In genomic region chr7:70368751-70369060, GRCm38 (mm10) we compare ENCODE assay signal across 10 mouse cellular contexts. TPM values are rescaled to one million over a fixed set of nuclear protein-coding genes. Genes with fewer than 3 reads are reported as not detected.
A peak's percentile ranks its signal among the peaks of the same experiment; 100 is the strongest.
DNase-seq lines count a peak whose midpoint lies in the region; ATAC-seq and TF ChIP-seq lines count a peak whose summit lies in the region.
"Had no signal": no experiment of that assay in that cellular context is flagged by ENCODE, and none has a peak within 500 bp of the region (broad histone marks: within the 10 kb centered on the region; RNA-seq: fewer than 3 reads in every experiment).

No protein-coding gene starts in this region.

- TF ChIP-seq POLR2A in liver, adult 2 months (IDR thresholded peaks at IDR 0.05; ENCODE audit: extremely low read depth, insufficient read depth, low read length): no peak

- H3K27ac ChIP-seq in liver, adult 2 months (replicated peaks; ENCODE audit: insufficient read depth, low read depth, low read length): peak overlapping the region; percentile 68
- peak overlapping the region; percentile 79 for H3K27ac ChIP-seq in forebrain, embryonic 15.5 days (replicated peaks)
- H3K27ac ChIP-seq in limb, embryonic 11.5 days (replicated peaks; ENCODE audit: low read depth, low read length): no peak overlapping the region

- peak overlapping the region; percentile 44 for H3K4me2 ChIP-seq in forebrain, embryonic 15.5 days (replicated peaks)
- H3K4me2 ChIP-seq in limb, embryonic 11.5 days (ENCODE audit: low read depth, severe bottlenecking): peak overlapping the region; percentile 60

- no peak for ATAC-seq in forebrain, embryonic 15.5 days (replicated peaks)
- ATAC-seq in limb, embryonic 11.5 days (ENCODE audit: insufficient number of reproducible peaks, low FRiP score, low TSS enrichment, low read depth): no peak; the same call in 1 of the 2 replicates

- DNase-seq in liver, adult 2 months (ENCODE audit: extremely low read depth, low read depth, low spot score): no peak
- DNase-seq in liver: no peak
- peak; percentile 52 for DNase-seq in limb, embryonic 11.5 days (ENCODE audit: low spot score)
- DNase-seq in retina, embryonic 14.5 days (ENCODE audit: low spot score): peak; percentile 5
- no peak for DNase-seq in adrenal gland, adult 18-20 months (ENCODE audit: low spot score in 2 of 2)
- no peak for DNase-seq in thymus, postnatal 14 days
- DNase-seq: cerebellum, adult 11-12 months; gastrocnemius, postnatal 14 days had no signal

- peak overlapping the region; percentile 43 for H3K9ac ChIP-seq in liver, adult 2 months (ENCODE audit: low read depth, low read length)
- peak overlapping the region; percentile 9; the same call in 1 of the 2 replicates for H3K9ac ChIP-seq in forebrain, embryonic 15.5 days (replicated peaks)
- H3K9ac ChIP-seq in limb, embryonic 11.5 days (ENCODE audit: low read length): no peak overlapping the region

- no peak for TF ChIP-seq CTCF in liver, adult 2 months (IDR thresholded peaks at IDR 0.05; ENCODE audit: low read depth, low read length)

- peaks cover 2% of the 10 kb centered on the region; the same call in 1 of the 2 replicates for H3K27me3 ChIP-seq in liver, adult 2 months (ENCODE audit: control insufficient read depth, insufficient read depth, low read length)
- peaks cover 76% of the 10 kb centered on the region for H3K27me3 ChIP-seq in forebrain, embryonic 15.5 days
- H3K27me3 ChIP-seq in limb, embryonic 11.5 days (ENCODE audit: control insufficient read depth, insufficient read depth, low read length): peaks cover 37% of the 10 kb centered on the region

- H3K36me3 ChIP-seq in liver, adult 2 months (ENCODE audit: control insufficient read depth, insufficient read depth, low read length): no peaks in the 10 kb centered on the region
- H3K36me3 ChIP-seq in forebrain, embryonic 15.5 days: no peaks in the 10 kb centered on the region
- H3K36me3 ChIP-seq in limb, embryonic 11.5 days (ENCODE audit: control insufficient read depth, insufficient read depth, low read length): no peaks in the 10 kb centered on the region

- no peaks in the 10 kb centered on the region for H3K9me3 ChIP-seq in forebrain, embryonic 15.5 days
- H3K9me3 ChIP-seq in limb, embryonic 11.5 days (ENCODE audit: control insufficient read depth, low read length): no peaks in the 10 kb centered on the region

- 66% methylated on average over 4 of the region's 4 CpGs for WGBS in liver, adult 2 months
- WGBS in forebrain, embryonic 15.5 days: 9% methylated on average over 4 of the region's 4 CpGs
- 15% methylated on average over 4 of the region's 4 CpGs for WGBS in limb, embryonic 11.5 days

- H3K4me1 ChIP-seq in liver, adult 2 months (ENCODE audit: control insufficient read depth, insufficient read depth, low read length): peaks cover 4% of the 10 kb centered on the region; the same call in 1 of the 2 replicates
- H3K4me1 ChIP-seq in forebrain, embryonic 15.5 days: peaks cover 14% of the 10 kb centered on the region
- H3K4me1 ChIP-seq in limb, embryonic 11.5 days (ENCODE audit: control insufficient read depth, insufficient read depth, low read length): peaks cover 23% of the 10 kb centered on the region

- H3K4me3 ChIP-seq in liver, adult 2 months (ENCODE audit: insufficient read depth, low read depth, low read length): peak overlapping the region; percentile 49; the same call in 1 of the 2 replicates
- peak overlapping the region; percentile 31 for H3K4me3 ChIP-seq in forebrain, embryonic 15.5 days
- no peak overlapping the region for H3K4me3 ChIP-seq in limb, embryonic 11.5 days (ENCODE audit: low read depth, low read length)

- no peaks in the 10 kb centered on the region for H3K79me2 ChIP-seq in liver, adult 2 months (ENCODE audit: control insufficient read depth, insufficient read depth, low read length)

RNA-seq across cellular contexts. Expression of gene Nr2f2, which starts 2.2 kb away (rescaled TPM):
- 14.5 and 16.1 TPM in 2 replicates for total RNA-seq in liver, adult 2 months (2014; rRNA removed)
- polyA plus RNA-seq in liver, adult 2 months (2012; rRNA removed): 64.2 and 84.0 TPM in 2 replicates
- 76.2 and 95.0 TPM in 2 replicates for polyA plus RNA-seq in forebrain, embryonic 15.5 days (2015; fragmentation: Nextera tagmentation; extraction: Ambion mirVana)
- 71.4 and 79.5 TPM in 2 replicates for polyA plus RNA-seq in limb, embryonic 11.5 days (2014; fragmentation: Nextera tagmentation; extraction: Ambion mirVana)
- total RNA-seq in adrenal gland, adult 18-20 months (2021): 100 to 1,000 TPM in 1 of 2 experiments, 10 to 100 TPM in 1; 99.3 to 123 TPM
- total RNA-seq: megakaryocyte progenitor cell, adult 5-6 weeks had no signal

Comparison
In these comparisons a context has a peak if more than half of its experiments do, and no peak if none do; other contexts are left out.
1. DNase-seq: peak in limb, embryonic 11.5 days (single experiment) and retina, embryonic 14.5 days (single experiment); none in liver, adult 2 months (single experiment), liver (single experiment), adrenal gland, adult 18-20 months (0 of 2) and thymus, postnatal 14 days (single experiment).